Mouse (Mus musculus): ENCODE results near the gene Prss40.
"Not testable (repeated sequence)": the region's sequence is repeated elsewhere in the genome, so short reads cannot be mapped to it uniquely, and the experiment has no call there.

- TF ChIP-seq CTCF, EP300 (IDR thresholded peaks at IDR 0.05; ENCODE audit: low read depth): not testable (repeated sequence)
Observed at GRCm38 (mm10) chr1:34517297-34517696, 43.4 kb downstream of the Prss40 start.
